8 mouse cellular contexts compared by ENCODE assay signal in the genomic region with DNA sequence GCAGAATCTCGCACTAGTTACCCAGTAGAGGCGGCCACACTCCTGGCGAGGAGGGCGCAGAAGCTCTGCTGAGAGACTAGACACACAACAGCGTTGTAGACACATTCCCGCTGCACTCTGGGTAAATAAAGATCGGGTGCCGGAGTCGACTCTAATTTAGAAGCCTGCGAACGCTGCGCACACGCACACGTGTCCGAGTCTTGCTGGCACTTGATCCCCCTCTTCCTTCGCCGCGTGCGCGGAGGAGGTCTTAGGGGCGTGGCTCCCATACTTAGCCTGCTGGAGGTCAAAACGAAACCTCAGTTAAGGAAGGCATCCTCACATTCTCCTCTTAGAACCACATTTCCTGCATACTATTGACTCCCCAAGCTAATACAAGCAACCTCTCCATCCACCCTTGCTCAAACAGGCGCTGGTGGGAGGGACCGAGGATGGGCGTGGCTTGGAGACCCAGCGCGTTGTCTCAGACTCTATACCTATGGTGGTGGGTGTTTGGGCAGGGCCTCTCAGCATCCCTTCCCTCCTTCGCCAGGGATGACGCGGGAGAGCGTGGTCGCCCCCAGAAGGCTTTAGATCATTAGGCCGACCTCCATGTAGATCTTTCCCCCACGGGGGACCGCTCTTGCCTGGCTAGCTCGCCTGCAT. TPM values are rescaled to one million over a fixed set of nuclear protein-coding genes. Genes with fewer than 3 reads are reported as not detected.
DNase-seq lines count a peak whose midpoint lies in the region; ATAC-seq lines count a peak whose summit lies in the region.

No protein-coding gene starts in this region.

- no peak for ATAC-seq in cerebellum, adult (ENCODE audit: insufficient number of reproducible peaks, low FRiP score, low TSS enrichment)
- ATAC-seq in megakaryocyte-erythroid progenitor cell, adult 5-6 weeks (replicated peaks; ENCODE audit: low FRiP score, low TSS enrichment, poor library complexity, severe bottlenecking) = peak; percentile 8

- DNase-seq in cerebellum, adult 8-10 months = peak; percentile 25
- DNase-seq in embryo, embryonic 10 days (ENCODE audit: low spot score) = peak; percentile 60
- DNase-seq in gastrocnemius, postnatal 10 days = peak; percentile 61
- DNase-seq in induced T-regulatory cell, adult 2 months (ENCODE audit: low read depth) = peak; percentile 89
- peak; percentile 84 to 93 for DNase-seq in left cerebral cortex, postnatal 14 days (ENCODE audit: low spot score in 2 of 2)
- peak; percentile 55 to 68 for DNase-seq in spleen, adult 18-20 months

- intact Hi-C loops in left cerebral cortex, postnatal 14 days (cut with DNase I) = loop anchor here (5.0 kb wide), 2 partner anchors 61 to 106 kb away; a partner anchor contains a TSS

RNA-seq across cellular contexts. Expression of a gene that starts 0.5 kb away (rescaled TPM):
- total RNA-seq in gastrocnemius, postnatal 10 days (2021) = under 1 TPM; 0.14 to 0.25 TPM
- 100 to 1,000 TPM; 294 to 307 TPM for total RNA-seq in left cerebral cortex, postnatal 14 days (2021)
- total RNA-seq in megakaryocyte-erythroid progenitor cell, adult 5-6 weeks (2014; fragmentation: Nextera tagmentation) = 1.1 and 1.2 TPM in 2 replicates
- total RNA-seq in megakaryocyte-erythroid progenitor cell, adult 5-6 weeks (2017) = 0.05 and 0.27 TPM in 2 replicates

RNA-seq across cellular contexts. Expression of a gene that starts 2.2 kb away (rescaled TPM):
- under 1 TPM in 1 of 2 experiments, not detected in 1; 0.70 TPM for total RNA-seq in gastrocnemius, postnatal 10 days (2021)
- under 1 TPM in 1 of 2 experiments, not detected in 1; 0.86 TPM for total RNA-seq in left cerebral cortex, postnatal 14 days (2021)
- total RNA-seq in megakaryocyte-erythroid progenitor cell, adult 5-6 weeks (2014; fragmentation: Nextera tagmentation) = 34.3 and 38.9 TPM in 2 replicates
- 16.3 and 40.0 TPM in 2 replicates for total RNA-seq in megakaryocyte-erythroid progenitor cell, adult 5-6 weeks (2017)

RNA-seq across cellular contexts. Expression of a gene that starts 15.6 kb away (rescaled TPM):
- total RNA-seq in gastrocnemius, postnatal 10 days (2021) = 1 to 10 TPM; 3.8 to 5.6 TPM
- 1 to 10 TPM; 3.0 to 3.6 TPM for total RNA-seq in left cerebral cortex, postnatal 14 days (2021)
- total RNA-seq in megakaryocyte-erythroid progenitor cell, adult 5-6 weeks (2014; fragmentation: Nextera tagmentation) = 1.9 and 3.4 TPM in 2 replicates
- 3.6 TPM in 2 replicates for total RNA-seq in megakaryocyte-erythroid progenitor cell, adult 5-6 weeks (2017)

RNA-seq across cellular contexts. Expression of a gene that starts 28.8 kb away (rescaled TPM):
- total RNA-seq in gastrocnemius, postnatal 10 days (2021) = 10 to 100 TPM; 48.4 to 49.1 TPM
- 10 to 100 TPM; 58.7 to 62.9 TPM for total RNA-seq in left cerebral cortex, postnatal 14 days (2021)
- 66.2 and 78.8 TPM in 2 replicates for total RNA-seq in megakaryocyte-erythroid progenitor cell, adult 5-6 weeks (2014; fragmentation: Nextera tagmentation)
- total RNA-seq in megakaryocyte-erythroid progenitor cell, adult 5-6 weeks (2017) = 23.7 and 43.3 TPM in 2 replicates

RNA-seq across cellular contexts. Expression of a gene that starts 35.5 kb away (rescaled TPM):
- not detected for total RNA-seq in gastrocnemius, postnatal 10 days (2021)
- 1 to 10 TPM in 1 of 2 experiments, not detected in 1; 1.8 TPM for total RNA-seq in left cerebral cortex, postnatal 14 days (2021)
- total RNA-seq in megakaryocyte-erythroid progenitor cell, adult 5-6 weeks (2014; fragmentation: Nextera tagmentation) = 10.2 TPM in 1 of 2 replicates, not detected in the other
- 1.7 TPM in 1 of 2 replicates, not detected in the other for total RNA-seq in megakaryocyte-erythroid progenitor cell, adult 5-6 weeks (2017)

Comparison
In these comparisons a context has a peak if more than half of its experiments do, and no peak if none do; other contexts are left out.
1. DNase-seq: peak in every context shown above with its lines; median percentile 89 in induced T-regulatory cell, adult 2 months; 88 in left cerebral cortex, postnatal 14 days; 62 in spleen, adult 18-20 months; 61 in gastrocnemius, postnatal 10 days; 60 in embryo, embryonic 10 days; 25 in cerebellum, adult 8-10 months.
2. RNA of a gene that starts 0.5 kb away (total RNA-seq): 294 to 307 TPM in left cerebral cortex, postnatal 14 days; 0.05 to 1.2 TPM in megakaryocyte-erythroid progenitor cell, adult 5-6 weeks and 0.14 to 0.25 TPM in gastrocnemius, postnatal 10 days; every median in the first group is over 100 times any median in the second.
3. RNA of a gene that starts 2.2 kb away (total RNA-seq): 16.3 to 40.0 TPM in megakaryocyte-erythroid progenitor cell, adult 5-6 weeks; 0.86 TPM in left cerebral cortex, postnatal 14 days and 0.70 TPM in gastrocnemius, postnatal 10 days; every median in the first group is over 4 times any median in the second.